Mouse (Mus musculus) CD4-positive helper T cell, adult 2 months (primary cell): Measurements from ENCODE around the gene Tmed5.
"Not testable (repeated sequence)": the region's sequence is repeated elsewhere in the genome, so short reads cannot be mapped to it uniquely, and the experiment has no call there.

Experiments
- DNase-seq: peaks from one replicate; pipeline ENCODE4 v3.0.0-alpha.2; 2012; ENCODE audit warnings: low read depth, missing footprints, low spot score

The Tmed5 gene

DNA sequence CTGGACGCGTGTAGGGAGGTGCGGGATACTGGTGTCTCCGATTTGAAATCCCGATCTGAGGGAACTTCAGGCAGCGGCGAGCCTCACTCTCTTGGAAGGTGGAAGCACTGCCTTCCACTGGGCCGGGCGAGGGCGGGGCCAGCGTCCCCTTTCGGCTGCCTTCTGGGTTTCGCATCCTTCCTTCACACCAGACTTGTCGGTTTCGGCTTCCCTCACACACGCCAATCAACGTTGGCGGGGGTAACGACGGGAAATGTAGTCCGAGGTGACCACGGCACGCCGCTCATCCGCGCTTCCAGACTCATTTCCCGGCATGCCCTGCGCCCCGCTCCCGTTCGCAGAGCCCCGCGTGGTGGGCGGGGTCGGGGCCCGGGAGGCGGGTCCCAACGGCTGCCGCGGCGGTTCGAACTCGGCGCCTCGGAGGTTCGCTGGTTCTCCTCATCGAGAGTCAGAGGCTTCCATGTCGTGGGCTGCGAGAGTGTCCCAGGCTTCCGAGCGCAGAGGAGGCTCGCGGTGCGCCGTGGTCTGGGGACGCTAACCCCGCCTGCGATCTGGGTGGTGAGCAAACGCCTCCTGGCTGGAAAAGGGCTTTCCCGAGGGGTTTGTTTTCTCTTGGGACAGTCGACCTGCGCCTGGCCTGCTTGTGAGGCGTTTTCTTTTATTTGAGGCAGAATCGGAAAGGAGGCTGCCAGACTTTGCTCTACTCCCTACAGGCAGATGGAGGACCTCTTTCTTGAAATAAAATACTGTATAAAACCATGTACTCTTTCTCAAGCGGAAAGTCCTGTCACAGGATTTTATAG lies at the start of gene Tmed5, which contains the start of gene Ccdc18:
Gene Tmed5, minus strand, starts transcription at position 180 of the 803 bp plus-strand sequence.
Gene Ccdc18, plus strand, starts transcription at position 435 of the 803 bp plus-strand sequence.
- DNase-seq = peak; percentile 99

DNA sequence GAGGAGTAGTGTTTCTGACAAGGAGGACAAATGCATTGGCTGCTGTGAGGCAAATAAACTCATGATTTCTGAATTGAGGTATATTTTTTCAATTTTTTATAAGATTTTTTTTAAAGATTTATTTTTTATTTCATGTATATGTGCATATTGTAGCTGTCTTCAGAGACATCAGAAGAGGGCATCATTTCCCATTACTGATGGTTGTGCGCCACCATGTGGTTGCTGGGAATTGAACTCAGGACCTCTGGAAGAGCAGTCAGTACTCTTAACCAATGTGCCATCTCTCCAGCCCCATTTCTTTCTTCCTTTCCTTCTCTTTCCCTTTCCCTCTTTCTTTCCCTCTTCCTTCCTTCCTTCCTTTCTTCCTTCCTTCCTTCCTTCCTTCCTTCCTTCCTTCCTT lies 31.3 kb upstream of the Tmed5 start:
- peak; percentile 34 for DNase-seq

DNA sequence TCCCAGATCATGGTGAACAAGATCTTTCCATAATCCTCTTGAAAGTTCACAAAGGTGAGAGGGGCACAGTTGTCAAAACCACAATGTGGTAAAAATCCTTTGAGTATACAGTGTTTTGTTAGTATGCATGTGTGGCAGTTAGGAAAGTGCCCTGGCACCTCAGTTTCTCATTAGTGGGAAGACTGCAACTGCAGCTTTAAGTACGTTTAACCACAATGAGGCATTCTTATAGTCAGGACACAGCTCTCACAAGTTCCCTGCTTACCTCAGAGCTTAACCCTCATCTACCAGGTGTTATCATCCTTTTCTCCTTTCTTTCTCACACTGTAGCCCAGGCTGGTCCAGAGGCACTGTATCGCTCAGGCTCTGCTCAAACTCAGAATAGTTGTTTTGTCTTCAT lies 28.4 kb upstream of the Tmed5 start:
- no peak for DNase-seq

DNA sequence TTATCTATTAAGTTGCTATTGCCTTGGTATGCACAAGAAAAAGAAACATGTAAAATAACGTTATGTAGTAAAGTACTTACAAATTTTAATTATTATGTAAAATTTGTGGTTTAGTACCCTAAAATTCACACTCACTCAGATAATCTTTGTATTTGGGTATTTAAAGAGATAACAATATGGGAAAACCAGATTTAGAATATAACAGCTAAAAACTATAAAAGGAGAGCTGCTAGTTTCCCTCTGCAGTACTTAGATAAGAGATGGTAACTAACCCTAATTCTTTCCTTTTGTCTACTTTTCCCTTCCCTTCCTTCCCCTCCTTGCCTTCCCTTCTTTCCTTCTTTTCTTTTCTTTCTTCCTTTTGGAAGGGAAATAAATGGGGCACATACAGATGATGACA lies 20.2 kb upstream of the Tmed5 start:
- DNase-seq = no peak

DNA sequence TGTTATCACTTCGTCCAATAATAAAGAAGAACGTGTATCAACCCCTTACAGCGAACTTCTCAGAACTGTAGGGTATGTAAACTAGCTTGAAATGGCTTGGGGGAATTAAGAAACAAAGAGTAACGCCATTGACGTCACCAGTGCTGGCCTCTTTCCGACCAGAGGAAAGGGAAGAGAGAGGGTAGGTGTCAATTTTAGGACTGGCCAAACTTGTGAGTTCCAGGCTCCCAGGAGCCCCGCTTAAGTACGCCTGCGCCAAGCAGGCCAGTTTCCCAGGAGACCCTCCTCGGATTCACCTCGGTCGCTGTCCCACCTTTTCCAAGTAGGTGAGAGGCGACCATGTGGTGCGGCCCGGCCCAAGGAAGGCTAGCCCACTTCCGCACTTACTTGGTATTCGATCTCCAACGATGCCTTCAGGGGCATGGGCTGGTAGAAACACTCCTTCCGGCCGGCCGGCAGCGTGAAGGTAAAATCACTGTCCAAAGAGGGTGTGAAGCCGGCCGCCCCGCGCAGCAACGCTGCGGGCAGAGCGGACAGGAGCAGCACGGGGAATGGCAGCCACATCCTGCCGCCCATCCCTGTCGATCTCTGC lies 475 bp downstream of the Tmed5 start:
- peak; percentile 69 for DNase-seq

DNA sequence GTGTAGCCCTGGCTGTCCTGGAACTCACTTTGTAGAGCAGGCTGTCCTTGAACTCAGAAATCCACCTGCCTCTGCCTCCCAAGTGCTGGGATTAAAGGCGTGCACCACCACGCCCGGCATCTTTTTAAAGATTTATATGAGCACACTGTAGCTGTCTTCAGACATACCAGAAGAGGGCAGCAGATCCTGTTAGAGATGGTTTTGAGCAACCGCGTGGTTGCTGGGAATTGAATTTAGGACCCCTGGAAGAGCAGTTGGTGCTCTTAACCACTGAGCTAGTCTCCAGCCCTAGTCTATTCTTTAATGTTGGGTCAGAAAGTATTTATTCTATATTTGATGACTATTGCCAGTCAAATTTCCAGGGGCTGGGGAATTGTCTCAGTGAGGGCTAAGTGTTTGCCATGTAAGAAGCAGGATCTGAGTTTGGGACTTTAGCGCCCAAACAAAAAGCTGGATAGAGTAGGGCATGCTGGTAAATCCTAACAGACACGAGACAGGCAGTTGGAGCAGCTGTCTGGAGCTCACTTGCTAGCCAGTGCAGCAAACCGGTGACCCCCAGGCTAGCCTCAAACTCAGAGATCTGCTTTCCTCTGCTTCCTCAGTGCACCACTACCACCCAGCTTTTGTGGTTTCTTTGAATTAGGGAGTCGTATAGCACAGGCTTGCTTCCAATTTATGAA lies 12.1 kb downstream of the Tmed5 start:
- DNase-seq = peak; percentile 11

DNA sequence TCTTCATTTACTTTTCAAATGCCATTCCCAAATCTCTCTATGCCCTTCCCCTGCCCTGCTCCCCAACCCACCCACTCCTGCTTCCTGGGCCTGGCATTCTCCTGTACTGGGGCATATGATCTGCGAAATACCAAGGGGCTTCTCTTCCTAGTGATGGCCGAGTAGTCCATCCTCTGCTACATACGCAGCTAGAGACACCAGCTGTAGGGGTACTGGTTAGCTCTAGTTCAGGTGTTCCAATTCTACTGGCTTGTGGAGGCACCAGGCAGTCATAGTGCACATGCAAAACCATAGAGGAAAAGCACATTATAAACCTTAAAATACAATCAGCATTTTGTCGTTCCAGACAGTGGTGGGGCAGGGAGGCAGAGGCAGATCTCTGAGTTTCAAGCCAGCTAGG lies 14.7 kb downstream of the Tmed5 start:
- no peak for DNase-seq

DNA sequence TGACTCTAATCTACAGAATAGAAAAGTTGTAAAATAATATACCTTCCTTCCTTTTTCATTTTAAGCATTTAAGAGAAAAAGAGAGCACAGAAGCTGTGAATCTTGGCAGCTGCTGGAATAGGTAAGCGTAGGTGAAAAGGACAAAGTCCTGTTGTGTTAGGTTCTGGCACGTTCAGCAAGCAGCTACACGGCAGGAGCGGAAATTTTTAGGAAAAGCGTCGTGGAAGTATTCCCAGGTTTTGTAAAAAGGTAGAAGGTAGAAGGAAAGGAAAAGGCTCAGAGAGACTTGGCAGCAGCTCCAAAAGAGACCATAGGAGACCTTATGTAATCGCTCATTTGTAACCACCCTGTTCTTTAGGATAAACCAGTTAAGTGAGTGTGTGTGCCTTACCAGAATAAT lies 23.1 kb downstream of the Tmed5 start:
- no peak for DNase-seq

DNA sequence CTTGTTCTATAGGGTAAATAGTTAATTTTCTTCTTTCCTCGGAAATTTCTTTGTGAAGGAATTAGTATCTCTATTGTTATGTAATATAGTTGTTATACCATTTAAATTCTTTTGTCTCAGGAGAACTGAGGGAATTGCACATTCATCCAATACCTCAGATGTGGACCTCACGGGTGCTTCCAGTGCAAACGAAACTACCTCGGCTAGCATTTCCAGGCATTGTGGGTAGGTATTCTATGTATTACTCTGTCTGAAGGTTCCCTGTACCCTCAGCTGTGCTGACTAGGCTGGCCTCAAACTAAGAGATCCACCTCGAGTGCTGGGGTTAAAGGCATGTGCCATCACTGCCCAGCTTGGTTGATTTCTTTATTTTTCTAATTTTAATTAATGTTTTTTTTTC lies 28.1 kb downstream of the Tmed5 start:
- DNase-seq = no peak

DNA sequence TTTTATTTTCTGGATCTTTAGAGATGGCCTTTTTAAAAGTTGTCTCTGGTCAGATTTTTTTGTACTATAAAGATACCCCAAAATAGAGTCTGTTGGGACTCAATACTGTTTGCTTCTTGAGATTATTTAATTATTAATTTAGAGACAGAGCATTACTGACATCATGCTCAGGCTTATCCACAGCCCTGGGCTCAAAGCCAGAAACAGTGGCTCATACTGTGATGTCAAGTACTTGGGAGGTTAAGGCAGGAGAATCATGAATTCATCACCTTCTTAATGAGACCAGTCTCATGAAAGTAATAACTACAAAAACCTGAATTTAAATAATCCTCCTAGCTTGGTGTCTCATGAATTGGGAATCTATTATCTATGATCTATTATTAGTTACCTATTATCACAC lies 32.2 kb downstream of the Tmed5 start:
- DNase-seq = no peak

DNA sequence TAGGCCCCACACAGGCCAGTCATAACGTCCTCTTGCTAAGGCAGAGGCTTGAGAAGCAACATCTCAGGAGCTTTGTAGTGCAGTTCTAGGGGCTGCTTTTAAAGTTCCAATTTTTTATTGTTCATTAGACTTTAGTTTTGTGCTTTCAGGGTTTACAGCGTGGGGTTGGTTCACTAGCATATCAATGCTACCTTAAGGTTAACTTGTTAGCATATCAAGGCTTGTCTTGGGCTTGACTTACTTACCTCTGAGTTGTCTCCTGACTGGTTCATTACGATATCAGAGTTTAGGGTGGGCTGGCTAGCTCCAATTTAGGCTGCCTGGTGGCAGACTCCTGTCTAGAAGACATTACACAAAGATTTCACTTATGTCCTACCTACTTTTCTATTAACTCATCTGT lies 34.7 kb downstream of the Tmed5 start:
- DNase-seq = no peak

DNA sequence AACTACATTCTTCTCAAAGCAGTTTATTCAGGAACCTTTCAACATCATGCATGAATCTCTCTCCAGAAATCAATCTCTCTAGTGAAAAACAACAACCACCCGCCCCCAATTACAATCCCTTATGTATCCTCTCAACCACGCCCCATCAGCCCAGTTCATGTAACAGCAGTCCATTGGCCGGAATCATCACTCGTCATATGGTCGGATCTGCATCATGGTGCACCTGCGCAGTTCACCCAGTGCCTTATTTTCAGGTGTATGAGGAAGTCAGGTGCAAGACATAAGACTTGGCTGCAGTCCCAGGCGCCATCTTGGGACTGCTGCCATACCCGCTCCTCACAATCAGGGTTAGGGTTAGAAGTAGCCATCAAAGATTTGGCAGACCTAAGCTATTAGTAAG lies 39.7 kb downstream of the Tmed5 start:
- DNase-seq = not testable (repeated sequence)

DNA sequence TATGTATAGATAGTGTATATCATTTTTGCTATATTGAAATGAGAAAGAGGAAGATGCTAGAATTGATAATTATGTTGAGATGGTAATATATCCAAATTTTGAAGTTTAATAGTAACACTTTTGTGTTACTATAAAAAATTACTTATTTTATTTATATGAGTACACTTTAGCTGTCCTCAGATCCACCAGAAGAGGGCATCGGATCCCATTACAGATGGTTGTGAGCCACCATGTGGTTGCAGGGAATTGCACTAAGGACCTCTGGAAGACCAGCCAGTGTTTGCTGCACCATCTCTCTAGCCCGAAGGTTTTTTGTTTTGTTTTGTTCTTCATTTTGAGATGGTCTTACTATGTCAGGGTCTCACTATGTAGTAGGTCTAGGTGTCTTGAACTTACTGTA lies 47.0 kb downstream of the Tmed5 start:
- no peak for DNase-seq

DNA sequence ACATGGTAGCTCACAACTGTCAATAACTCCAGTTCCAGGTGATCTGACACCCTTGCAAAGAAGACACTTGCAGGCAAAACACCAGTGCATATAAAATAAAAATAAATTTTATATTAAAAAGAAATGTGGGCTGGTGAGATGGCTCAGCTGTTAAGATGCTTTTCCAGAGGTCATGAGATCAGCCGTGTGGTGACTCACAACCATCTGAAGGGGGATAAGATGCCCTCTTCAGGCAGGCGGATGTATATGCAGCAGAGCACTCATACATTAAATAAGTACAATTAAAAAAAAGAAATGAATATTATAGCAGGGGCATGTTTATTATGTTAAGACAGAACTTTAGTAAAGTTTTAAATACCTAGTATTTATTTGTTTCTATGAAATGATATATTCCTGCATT lies 50.0 kb downstream of the Tmed5 start:
- peak; percentile 55 for DNase-seq

DNA sequence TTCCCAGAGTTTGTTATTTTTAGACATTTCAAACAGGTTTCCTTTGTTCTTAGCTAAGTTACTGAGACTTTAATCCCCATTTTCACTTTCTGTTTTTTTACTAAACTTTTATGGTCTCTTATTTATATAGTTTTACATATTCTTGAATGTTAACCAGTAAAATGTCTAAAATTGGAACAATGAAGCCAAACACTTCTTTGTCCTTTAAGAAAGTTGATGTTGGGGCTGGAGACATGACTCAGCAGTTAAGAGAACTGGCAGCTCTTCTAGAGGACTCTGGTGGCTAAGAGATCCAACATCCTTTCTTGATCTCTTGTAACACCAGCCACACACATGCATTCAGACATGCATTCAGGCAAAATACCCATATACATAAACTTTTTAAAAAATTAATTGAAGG lies 52.8 kb downstream of the Tmed5 start:
- no peak for DNase-seq

DNA sequence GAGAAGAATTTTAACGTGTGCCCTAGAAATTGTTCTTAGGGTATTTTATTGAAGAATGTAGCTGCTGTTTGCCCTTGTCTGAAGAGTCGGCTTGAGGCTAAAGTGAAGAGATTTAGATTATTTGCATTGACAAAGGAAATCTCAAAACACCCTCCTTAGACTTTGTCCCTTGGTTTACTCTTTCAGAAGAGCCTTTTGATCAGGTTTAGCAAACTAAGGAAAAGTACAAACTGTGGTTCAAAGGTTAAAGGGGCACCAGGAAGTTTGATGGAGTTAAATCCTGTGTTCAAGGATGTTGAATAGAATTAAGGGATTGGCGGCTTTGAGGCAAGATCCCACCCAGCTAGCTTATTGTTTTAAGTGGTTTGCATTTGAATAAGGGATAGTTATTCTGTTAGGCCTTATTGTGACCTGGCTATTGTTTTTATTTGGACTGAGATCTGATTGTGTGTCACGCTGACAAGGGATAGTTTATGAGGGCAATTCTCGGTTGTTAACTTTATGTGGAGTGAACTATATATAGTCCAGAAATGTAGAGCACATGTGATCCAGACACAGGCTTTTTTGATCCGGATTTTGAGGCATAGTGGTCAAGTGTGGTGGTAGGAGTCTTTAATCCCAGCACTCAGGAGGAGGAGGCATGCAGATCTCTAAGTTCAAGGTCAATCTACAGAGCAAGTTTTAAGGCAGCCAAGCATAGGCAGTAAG lies 55.4 kb downstream of the Tmed5 start:
- DNase-seq = no peak

DNA sequence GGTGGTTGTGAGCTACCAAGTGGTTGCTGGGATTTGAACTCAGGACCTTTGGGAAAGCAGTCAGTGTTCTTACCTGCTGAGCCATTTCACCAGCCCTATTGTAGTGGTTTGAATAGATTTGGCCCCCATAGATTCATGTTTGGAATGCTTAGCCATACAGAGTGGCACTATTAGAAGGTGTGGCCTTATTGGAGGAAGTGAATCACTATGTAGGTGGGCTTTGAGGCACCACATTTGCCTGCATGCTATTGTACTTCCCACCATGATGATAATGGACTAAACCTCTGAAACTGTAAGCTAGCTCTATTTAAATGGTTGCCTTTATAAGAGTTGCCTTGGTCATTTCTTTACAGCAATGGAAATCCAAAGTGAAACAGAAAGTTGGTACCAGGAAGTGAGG lies 56.2 kb downstream of the Tmed5 start:
- DNase-seq = no peak

DNA sequence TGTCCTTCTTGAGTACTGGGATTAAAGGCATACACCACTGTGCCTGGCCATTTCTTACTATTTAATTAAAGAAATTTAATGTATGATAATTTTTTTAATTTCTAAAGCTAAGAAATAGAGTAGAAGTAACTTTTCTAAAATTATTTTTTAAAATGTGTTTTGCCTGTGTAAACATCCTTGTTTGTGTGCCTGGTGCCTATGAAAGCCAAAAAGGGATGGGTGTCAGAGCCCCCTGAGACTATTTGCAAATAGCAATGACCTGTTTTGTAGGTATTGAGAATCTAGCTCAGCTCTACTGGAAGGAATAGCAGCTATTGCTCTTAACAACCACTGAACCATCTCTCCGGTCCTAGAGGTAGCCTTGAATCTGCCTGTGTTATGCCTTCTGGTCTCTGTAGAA lies 60.1 kb downstream of the Tmed5 start:
- no peak for DNase-seq

DNA sequence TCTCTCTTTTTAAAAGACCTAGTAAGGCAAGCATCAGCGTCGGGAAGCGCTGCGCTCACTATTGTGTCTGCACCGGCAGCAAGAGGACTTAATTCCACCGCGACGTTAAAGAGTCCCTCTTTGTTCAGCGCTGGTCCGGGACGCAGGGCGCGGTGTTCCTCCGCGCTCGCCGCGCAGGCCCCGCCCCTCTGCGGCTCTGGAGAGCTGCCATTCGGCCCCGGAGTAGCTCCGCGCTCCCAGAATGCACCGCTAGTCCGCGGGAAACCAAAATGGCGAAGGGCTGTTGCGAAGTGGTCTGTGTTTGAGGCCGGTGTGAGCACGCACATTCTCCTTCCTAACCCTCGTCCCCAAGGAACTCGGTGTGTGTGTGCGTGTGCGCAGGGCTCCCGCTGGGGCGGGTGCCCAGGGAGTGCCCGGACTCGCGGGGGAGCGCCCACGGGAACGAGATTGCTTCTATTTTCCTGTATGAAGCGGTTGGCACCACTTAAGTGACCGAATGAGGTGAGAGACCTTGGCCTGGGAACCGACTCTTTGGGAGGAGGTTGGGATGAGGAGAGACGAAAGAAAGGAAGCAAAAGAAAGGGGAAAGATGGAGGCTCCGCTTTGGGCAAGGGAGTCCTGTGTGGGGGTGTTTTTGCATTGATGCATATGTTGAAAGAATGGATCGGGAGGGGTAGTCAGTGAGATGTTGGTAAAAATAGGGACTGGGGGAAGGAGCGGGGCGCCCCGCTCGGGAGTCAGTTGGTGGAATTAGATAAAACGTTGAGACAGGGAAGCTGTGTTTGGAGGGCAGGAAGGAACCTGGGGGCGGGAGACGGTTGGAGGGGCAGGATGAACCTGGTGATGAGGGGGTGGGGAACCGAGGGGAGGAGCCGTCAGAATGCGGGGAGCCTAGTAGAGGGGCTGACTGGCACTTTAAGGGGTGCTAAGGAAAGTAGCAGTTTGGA lies 66.7 kb downstream of the Tmed5 start, which contains the start of gene Mtf2:
Gene Mtf2, plus strand, starts transcription at position 210 of the 947 bp plus-strand sequence.
- peak; percentile 99 for DNase-seq

DNA sequence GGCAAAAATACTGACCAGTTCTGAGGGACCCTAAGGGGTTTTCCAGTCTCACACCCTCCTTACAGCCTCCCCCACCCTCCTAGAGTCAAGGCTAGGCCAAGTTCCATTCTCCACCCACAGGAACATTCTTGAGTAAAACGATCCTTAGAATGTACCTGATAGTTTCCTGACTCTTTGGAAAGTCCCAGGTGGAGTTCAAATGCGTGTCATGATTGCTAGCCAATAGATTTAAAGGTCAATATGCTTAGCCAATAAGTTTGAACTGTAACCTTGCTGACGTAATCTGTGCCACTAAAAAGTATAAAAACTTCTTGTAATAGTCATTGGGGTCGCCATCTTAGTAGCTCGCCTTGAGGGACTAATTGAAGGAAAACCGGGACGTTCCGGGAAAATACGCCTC lies 72.0 kb downstream of the Tmed5 start:
- DNase-seq = no peak
